Comparison of ENCODE assay signal across 13 mouse cellular contexts in the genomic region with DNA sequence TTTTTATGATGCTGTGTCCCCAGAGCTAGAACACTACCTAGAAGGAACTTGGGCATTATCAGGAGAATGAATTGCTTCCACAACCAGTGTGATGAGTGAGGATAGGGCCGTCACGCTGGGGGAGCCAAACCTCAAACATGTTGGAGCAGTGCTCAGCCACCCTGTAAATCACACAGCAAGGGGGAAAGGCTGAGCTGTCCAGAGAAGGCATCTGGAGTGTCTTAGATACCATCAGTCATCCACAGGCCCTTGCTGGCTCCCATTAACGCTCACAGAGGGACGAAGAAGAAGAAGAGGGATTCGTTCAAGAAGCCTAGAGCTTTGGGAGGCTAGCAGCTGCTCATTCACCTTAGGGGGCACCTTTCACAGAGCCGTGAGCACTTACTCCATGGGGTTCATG.
"Had no signal": no experiment of that assay in that cellular context is flagged by ENCODE, and none has a peak within 500 bp of the region (broad histone marks: within the 10 kb centered on the region; RNA-seq: fewer than 3 reads in every experiment).

No protein-coding gene starts in this region.

- DNase-seq: kidney, adult 8-10 months; kidney, postnatal 25 days; lung, adult 2 months; lung, postnatal 10 days; right cerebral cortex, adult 18-20 months; thymus, postnatal 4 days had no signal

- H3K27ac ChIP-seq: limb, embryonic 13.5 days; liver, embryonic 14.5 days; macrophage; midbrain, embryonic 12.5 days; stomach, postnatal 0 days had no signal

- H3K4me2 ChIP-seq: limb, embryonic 13.5 days; midbrain, embryonic 12.5 days had no signal

- H3K9ac ChIP-seq: limb, embryonic 13.5 days; liver, embryonic 14.5 days; midbrain, embryonic 12.5 days had no signal

- H3K27me3 ChIP-seq: limb, embryonic 13.5 days; megakaryocyte, embryonic 14.5 days; midbrain, embryonic 12.5 days had no signal

- H3K9me3 ChIP-seq: limb, embryonic 13.5 days; midbrain, embryonic 12.5 days had no signal

- H3K4me3 ChIP-seq: limb, embryonic 13.5 days; megakaryocyte, embryonic 14.5 days; midbrain, embryonic 12.5 days; myocyte had no signal

- H3K4me1 ChIP-seq: megakaryocyte, embryonic 14.5 days had no signal
